Mouse (Mus musculus) heart, postnatal 14 days (tissue): Measurements from ENCODE around the gene Gm21095. TPM values are rescaled to one million over a fixed set of nuclear protein-coding genes. Genes with fewer than 3 reads are reported as not detected.
"Not testable (repeated sequence)": the region's sequence is repeated elsewhere in the genome, so short reads cannot be mapped to it uniquely, and the experiment has no call there.

ENCODE experiments used
- DNase-seq, 2 experiments: peaks; one replicate each; pipeline ENCODE4 v3.0.0; 2021 to 2022
- intact Hi-C: fragments of 180-260 bp; cut with DNase I; formaldehyde crosslinking; loops from one replicate; pipeline ENCODE4 v1.15.1; 2025
- long read RNA-seq, 2 experiments: library from polyadenylated mRNA; stranded (forward); transcript quantifications; one replicate each; pipeline ENCODE4 v2.0.0; 2021
- total RNA-seq, 2 experiments: library from RNA; stranded (reverse); gene quantifications; 2 replicates each; pipeline ENCODE4 v1.2.3; 2021

The Gm21095 gene
- not detected for total RNA-seq
- long read RNA-seq, experiment 1, result 0 reads
- long read RNA-seq, experiment 2, result 0 reads

GRCm38 (mm10) chrY:84096979-84097378 is at the start of gene Gm21095:
Gene Gm21095 (plus strand): TSS chrY:84097279.
- intact Hi-C loops, DNase-seq: not testable (repeated sequence)
